Mouse (Mus musculus): ENCODE measurements around the gene Hsf4.
A peak's percentile ranks its signal among the peaks of the same experiment; 100 is the strongest.

Gene Hsf4

DNA sequence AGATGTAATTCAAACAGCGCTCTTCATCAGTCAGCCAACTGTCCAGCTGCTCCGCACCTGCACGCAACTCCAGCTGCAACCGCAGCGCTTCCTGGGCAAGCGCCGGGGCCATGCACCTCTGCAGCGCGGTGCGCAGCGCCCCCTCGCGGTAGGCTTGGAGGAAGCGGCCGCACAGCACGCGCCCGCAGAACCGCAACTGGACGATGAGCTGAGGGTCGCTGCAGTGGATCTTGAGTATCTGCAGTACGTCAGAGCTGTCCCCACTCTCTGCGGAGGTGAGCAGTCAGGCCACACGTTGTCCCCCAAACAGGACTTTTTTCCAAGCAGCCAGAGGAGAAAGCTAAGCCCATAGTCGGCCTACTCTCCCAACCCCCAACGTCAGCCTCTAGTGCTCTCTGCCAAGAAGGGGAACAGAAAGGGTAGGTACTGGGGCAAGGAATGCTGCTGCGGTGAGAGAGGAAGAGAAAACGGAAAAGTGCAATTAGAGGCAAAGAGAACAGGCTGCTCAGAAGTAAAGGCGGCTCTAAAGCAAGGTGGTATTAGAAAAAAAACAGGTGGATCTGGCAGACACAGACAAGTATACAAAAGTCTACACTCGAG is 9.8 kb upstream of the Hsf4 start:
- DNase-seq (ENCODE audit: low spot score) = no peak

- no peak for DNase-seq (ENCODE audit: low spot score)
Measured at GRCm38 (mm10) chr8:105260371-105261099, 9.1 kb upstream of the Hsf4 start.

GRCm38 (mm10) chr8:105261326-105261980 is 8.1 kb upstream of the Hsf4 start:
- no peak for DNase-seq (ENCODE audit: low spot score)

DNA sequence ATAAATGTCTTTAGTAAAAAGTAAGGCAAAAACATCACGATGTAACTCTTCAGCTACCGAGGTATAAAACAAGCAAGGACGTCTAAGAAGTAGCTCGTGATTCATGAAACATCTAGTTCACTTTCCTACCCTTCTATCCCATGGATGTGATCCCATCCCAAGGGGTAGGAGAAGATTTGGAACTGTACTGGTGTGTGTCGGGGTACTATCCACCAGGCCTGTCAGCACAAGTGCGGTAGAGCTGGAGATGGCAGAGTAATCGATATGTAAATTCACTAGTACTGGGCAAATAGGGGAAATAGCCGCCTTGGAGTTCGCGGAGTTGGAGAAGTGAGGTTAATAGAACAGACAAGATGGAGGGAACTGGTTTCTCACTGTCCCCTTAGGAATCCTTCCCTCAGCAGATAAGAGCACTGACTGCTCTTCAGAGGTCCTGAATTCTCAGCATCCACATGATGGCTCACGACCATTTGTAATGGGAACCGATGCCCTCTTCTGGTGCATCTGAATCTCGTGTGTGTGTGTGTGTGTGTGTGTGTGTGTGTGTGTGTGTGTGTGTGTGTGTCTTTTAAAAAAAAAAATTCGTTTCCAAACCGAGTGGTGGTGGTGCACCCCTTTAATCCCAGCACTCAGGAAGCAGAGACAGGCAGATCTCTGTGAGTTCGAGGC is 6.2 kb upstream of the Hsf4 start:
- no peak for DNase-seq (ENCODE audit: low spot score)

- DNase-seq (ENCODE audit: low spot score) = no peak
Measured at GRCm38 (mm10) chr8:105264024-105264982, 5.3 kb upstream of the Hsf4 start, which contains the start of the genes Tradd and Fbxl8. Gene Tradd (minus strand): TSS chr8:105264609. Gene Fbxl8 (plus strand): TSS chr8:105264648.

DNA sequence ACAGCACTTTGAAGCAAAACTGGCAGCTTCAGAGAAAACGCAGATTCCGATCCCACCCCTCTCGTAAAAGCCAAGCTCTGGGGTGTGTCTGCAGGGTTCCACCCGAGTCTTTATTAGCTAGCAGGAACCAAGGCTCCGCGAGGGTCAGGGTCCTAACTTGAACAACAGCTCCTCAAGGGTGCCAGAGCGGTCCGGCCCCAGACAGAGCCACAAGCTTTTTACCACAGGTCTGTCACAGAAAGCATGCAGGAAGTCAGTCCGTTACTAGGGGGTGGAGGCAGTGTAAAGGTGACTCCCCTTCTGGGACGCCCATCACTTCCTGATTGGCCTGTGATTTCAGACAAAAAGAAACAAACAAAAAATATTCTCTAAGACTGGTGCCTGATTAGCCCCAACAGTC is 4.5 kb upstream of the Hsf4 start:
- DNase-seq (ENCODE audit: low spot score) = no peak

- DNase-seq (ENCODE audit: low spot score) = no peak
Measured at GRCm38 (mm10) chr8:105266775-105267174, 2.8 kb upstream of the Hsf4 start.

GRCm38 (mm10) chr8:105268342-105269074 is 1.1 kb upstream of the Hsf4 start:
- peak; percentile 82 for DNase-seq (ENCODE audit: low spot score)

DNA sequence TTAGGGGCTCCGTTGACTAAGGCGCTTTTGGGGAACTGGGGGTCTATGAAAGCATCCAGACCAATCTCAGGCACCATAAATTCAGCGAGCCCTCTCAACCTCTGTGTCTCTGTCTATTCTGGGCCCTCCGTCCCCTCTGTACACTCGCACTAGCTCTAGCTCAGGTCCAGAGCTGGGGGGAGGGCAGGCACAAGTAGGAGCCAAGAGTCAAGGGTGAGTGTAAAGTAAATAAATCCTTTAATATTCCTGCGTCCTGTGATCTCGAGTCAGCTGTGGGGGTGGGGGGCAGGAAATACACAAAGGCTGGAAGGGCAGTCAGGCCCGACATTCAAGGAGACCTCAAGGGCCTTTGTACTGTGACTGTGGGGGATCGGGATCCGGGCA is 534 bp upstream of the Hsf4 start:
- DNase-seq (ENCODE audit: low spot score) = no peak

DNA sequence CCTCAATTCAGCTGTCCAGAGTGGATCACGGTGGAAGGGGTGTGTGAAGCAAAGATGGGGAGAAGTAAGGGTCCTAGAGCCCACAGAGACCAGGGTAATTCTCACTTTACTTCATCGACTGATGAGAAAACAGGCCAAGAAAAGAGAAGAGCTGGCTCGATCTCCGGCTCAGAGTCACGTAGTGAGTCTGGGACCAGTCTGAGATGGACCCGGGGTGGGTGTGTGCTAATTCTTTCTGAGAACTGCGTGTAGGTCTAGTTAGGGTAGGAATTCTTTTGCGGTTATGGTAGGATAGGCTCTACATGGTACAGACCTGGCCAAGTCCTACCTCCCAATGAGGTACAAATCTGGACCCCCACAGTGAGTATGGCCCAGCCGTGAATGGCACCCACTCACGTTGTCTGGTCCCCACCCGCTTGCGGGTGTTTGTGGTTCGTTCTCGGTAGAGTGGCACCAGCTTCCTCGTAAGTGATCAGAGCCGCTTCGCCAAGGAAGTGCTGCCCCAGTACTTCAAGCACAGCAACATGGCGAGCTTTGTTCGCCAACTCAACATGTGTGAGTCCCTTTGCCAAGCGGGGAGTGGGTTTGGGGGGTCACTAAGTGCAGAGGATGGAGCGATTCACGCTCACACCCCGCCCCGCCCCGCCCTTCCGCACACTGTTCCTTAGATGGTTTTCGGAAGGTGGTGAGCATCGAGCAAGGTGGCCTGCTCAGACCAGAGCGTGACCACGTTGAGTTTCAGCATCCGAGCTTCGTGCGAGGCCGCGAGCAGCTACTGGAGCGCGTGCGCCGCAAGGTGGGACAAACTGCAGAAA is 707 bp downstream of the Hsf4 start:
- no peak for DNase-seq (ENCODE audit: low spot score)

DNA sequence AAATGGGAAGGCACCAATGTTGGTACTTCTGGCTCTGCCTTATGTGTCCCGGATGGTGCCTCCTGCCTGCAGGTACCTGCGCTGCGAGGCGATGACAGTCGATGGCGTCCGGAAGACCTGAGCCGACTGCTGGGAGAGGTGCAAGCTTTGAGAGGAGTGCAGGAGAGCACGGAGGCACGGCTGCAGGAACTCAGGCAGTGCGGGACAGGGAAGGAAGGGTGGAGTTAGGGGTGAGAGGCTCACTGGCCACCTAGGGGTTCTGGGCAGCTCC is 1.2 kb downstream of the Hsf4 start:
- no peak for DNase-seq (ENCODE audit: low spot score)

- no peak for DNase-seq (ENCODE audit: low spot score)
Measured at GRCm38 (mm10) chr8:105275387-105275786, 5.8 kb downstream of the Hsf4 start.

GRCm38 (mm10) chr8:105275840-105276239 is 6.2 kb downstream of the Hsf4 start, which contains the start of gene Nol3:
Gene Nol3 (plus strand): TSS chr8:105276140.
- no peak for DNase-seq (ENCODE audit: low spot score)

DNA sequence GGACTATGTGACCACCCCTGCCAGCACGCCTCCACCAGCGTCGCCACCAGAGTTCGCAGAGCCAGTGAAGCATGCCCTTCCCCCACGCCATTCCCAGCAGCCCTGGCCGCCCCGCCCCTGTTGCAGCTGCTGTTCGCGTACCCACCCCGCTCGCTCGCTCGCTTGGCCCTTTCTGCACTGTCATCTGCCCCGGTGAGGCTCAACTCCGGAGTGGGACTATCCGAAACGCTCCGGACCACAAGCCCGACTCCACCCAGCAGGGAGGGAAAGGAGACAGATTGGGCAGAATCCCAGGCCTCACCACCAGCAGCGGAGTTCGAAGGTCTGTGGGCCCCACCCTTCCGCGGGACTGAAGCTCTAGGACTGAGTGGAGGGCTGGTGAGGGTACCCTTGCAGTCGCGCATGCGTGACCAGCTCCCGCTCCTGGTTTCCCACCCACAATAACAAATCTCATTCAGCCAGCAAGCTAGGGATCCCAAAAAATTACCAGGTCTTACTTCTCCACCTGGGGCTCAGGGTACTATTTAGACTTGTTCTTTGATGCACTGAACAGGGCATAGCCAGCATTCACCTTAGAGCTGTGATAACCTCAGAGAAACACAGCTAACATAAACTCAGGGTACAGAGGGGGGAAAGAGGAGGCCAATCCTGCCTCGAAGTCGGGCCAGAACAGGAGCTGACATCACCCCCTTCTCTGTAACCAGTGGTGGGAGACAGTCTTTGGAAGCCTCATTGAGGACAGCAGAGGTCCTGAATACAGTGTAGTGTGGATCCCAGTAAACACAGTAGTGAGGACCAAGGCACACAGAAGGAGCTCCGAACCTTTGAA is 6.9 kb downstream of the Hsf4 start:
- no peak for DNase-seq (ENCODE audit: low spot score)

- DNase-seq (ENCODE audit: low spot score) = peak; percentile 81
Measured at GRCm38 (mm10) chr8:105278911-105279334, 9.3 kb downstream of the Hsf4 start.

DNA sequence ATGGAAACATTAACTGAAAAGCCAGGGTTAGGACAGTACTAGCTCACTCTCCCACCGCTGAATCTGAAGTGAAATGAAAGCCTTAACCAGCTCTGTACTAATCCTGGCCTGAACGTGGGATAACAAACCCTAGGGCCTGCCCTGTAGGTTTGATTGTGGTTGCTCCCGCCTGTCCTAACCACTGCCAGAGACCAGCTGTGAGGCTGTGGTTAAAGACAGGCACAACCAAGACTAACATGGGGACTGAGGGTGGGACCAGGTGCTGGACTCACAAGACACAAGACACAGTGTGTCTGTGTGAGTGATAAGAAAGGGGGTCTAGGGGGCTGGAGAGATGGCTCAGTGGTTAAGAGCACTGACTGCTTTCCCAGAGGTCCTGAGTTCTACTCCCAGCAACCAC is 11.0 kb downstream of the Hsf4 start:
- no peak for DNase-seq (ENCODE audit: low spot score)

DNA sequence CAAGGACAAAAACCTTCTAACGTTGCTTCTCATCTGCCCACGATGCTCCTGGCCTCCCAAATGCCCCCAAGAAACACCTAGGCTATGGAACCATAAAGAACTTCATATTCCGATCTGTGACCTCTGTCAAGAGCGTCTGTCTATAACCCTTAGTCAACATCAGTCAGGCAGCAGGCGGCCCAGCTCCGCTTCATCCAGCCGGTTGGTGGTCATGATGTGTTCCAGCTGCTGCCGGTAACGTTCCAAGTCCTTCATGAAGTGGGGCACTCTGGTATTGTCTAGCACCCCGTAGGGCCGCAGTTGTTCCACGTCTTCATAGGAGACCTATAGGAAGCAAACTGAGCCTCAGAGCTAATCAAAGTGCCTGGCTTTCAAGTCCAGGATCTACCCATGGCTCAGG is 12.2 kb downstream of the Hsf4 start:
- no peak for DNase-seq (ENCODE audit: low spot score)

DNA sequence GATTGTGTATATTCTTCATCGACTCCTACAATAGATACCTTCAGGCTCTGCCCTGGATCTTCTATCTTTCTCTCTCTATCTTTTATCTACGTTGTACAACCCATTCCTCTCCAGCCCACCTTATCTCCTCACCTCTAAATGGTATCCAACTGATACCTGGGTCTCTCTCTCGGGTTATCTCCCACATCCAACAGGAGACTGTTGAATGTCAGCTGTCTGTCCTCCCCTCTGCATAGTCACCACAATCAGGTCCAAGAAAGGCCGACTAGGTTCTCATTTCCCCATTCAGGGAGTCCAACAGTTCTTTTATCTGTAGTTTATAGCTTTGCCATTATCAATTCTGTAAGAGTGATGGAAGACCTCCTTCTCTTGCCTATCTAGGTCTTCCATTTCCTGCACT is 12.6 kb downstream of the Hsf4 start:
- DNase-seq (ENCODE audit: low spot score) = no peak

GRCm38 (mm10) chr8:105283074-105283473 is 13.5 kb downstream of the Hsf4 start:
- DNase-seq (ENCODE audit: low spot score) = no peak
